Mouse (Mus musculus) spleen, adult 2 months (tissue): ENCODE measurements at regions not wholly inside any gene's neighbourhood (a gene's known extent, or its start where the extent isn't known, plus 50 kb on each side); places are given as distances from the start of the nearest gene placed in this dataset.

Source experiments
- CTCF ChIP-seq: fragments of 200-500 bp; IDR thresholded peaks from 2 replicates; pipeline ENCODE4 v1.5.1; 2011; ENCODE audit warnings: mild to moderate bottlenecking, inconsistent platforms; ENCODE audit not compliant: insufficient read depth, insufficient read length, insufficient replicate concordance; ENCODE audit errors: extremely low read depth
- POLR2A ChIP-seq: fragments of 200-500 bp; IDR thresholded peaks from 2 replicates; pipeline ENCODE4 v1.6.1; 2011; ENCODE audit warnings: low read depth, low read length, inconsistent platforms

DNA sequence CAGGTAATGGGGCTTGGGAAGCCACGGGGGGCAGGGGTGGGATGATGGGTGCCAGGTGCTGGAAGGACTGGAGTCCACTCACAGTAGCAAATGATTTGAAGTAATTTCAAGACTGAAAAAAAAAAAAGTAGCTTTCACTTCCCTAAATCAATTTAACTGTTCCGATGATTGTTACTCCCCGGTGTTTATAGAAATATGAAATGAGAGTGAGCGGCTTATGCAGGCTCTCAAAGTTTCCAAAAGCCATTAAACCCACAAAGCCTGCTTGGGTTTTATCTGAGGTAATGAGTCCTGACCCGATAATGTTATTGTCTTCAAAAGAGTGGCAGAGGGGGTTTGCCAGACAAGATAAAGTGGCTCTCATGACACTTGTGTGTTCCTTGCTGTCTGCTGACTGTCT is 82.9 kb downstream of the Qrsl1 start:
- TF ChIP-seq CTCF = no peak
- TF ChIP-seq POLR2A = peak; percentile 5; the same call in 1 of the 2 replicates
